ENCODE assay signal across 23 mouse cellular contexts in genomic region chr13:33071776-33072175, GRCm38 (mm10). TPM values are rescaled to one million over a fixed set of nuclear protein-coding genes. Genes with fewer than 3 reads are reported as not detected.
DNase-seq lines count a peak whose midpoint lies in the region; ATAC-seq and TF ChIP-seq lines count a peak whose summit lies in the region.
"Had no signal": no experiment of that assay in that cellular context is flagged by ENCODE, and none has a peak within 500 bp of the region (broad histone marks: within the 10 kb centered on the region; RNA-seq: fewer than 3 reads in every experiment).

No protein-coding gene starts in this region.

- no peak overlapping the region for H3K27ac ChIP-seq in left cerebral cortex, adult 2 months
- H3K27ac ChIP-seq: embryonic facial prominence, embryonic 10.5 days; embryonic facial prominence, embryonic 12.5 days; forebrain, embryonic 13.5 days; forebrain, embryonic 15.5 days had no signal

- DNase-seq in CD4-positive helper T cell, adult 2 months (ENCODE audit: low read depth, low spot score) = peak; percentile 68
- peak; percentile 15 for DNase-seq in T-cell, adult 2 months (ENCODE audit: low spot score)
- DNase-seq in natural killer cell, adult 2 months (ENCODE audit: low spot score in 2 of 2) = peak; percentile 82 to 96
- DNase-seq in left cerebral cortex, adult 2 months (ENCODE audit: extremely low spot score in 1 of 2, low spot score in 2 of 2) = no peak
- no peak for DNase-seq in kidney, adult 11 months
- DNase-seq in cerebellum, adult 8-10 months = no peak
- DNase-seq: adrenal gland, adult 2 months; adrenal gland, postnatal 10 days; adrenal gland, postnatal 25 days; cerebellum, adult 11 months; cerebellum, adult 18-20 months; cerebellum, adult 9-10 months; cerebellum, postnatal 10 days; cerebellum, postnatal 25 days; forebrain, postnatal 0 days had no signal

- peak; percentile 56 for ATAC-seq in megakaryocyte, adult 5-6 weeks (ENCODE audit: poor library complexity, severe bottlenecking)
- ATAC-seq: CD4-positive, CD25-positive, alpha-beta regulatory T cell, adult 4 months; forebrain, embryonic 13.5 days; forebrain, embryonic 15.5 days; forebrain, postnatal 0 days; Patski had no signal

- H3K4me3 ChIP-seq in left cerebral cortex, adult 2 months = no peak overlapping the region
- H3K4me3 ChIP-seq: embryonic facial prominence, embryonic 10.5 days; embryonic facial prominence, embryonic 12.5 days; forebrain, embryonic 13.5 days; forebrain, embryonic 15.5 days had no signal

- no peak for TF ChIP-seq CTCF in left cerebral cortex, adult 2 months (IDR thresholded peaks at IDR 0.05)

- intact Hi-C loops in left cerebral cortex, adult 2 months (cut with DNase I) = loop anchor here (10.0 kb wide), 1 partner anchor 693 kb away; no protein-coding TSS in a partner anchor

RNA-seq across cellular contexts. Expression of gene Serpinb1b, which starts 6.6 kb away (rescaled TPM):
- 0.07 TPM in 1 of 2 replicates, not detected in the other for total RNA-seq in megakaryocyte, adult 5-6 weeks (2015)
- 0.12 TPM in 1 of 2 replicates, not detected in the other for total RNA-seq in megakaryocyte, adult 5-6 weeks (2017)
- total RNA-seq in left cerebral cortex, adult 2 months (2021) = 1 to 10 TPM in 1 of 2 experiments, under 1 TPM in 1; 0.86 to 1.2 TPM
- total RNA-seq: G1E had no signal

RNA-seq across cellular contexts. Expression of gene Serpinb9b, which starts 44.6 kb away (rescaled TPM):
- total RNA-seq in megakaryocyte, adult 5-6 weeks (2015) = 0.27 TPM in 1 of 2 replicates, not detected in the other
- total RNA-seq in megakaryocyte, adult 5-6 weeks (2017) = not detected in 2 replicates
- total RNA-seq in left cerebral cortex, adult 2 months (2021) = under 1 TPM in 1 of 2 experiments, not detected in 1; 0.09 TPM
- total RNA-seq: adrenal gland, postnatal 10 days; adrenal gland, postnatal 25 days had no signal

Comparison
In these comparisons a context has a peak if more than half of its experiments do, and no peak if none do; other contexts are left out.
1. DNase-seq: peak in CD4-positive helper T cell, adult 2 months (single experiment), T-cell, adult 2 months (single experiment) and natural killer cell, adult 2 months (2 of 2); none in left cerebral cortex, adult 2 months (0 of 2), kidney, adult 11 months (single experiment) and cerebellum, adult 8-10 months (single experiment).